Mouse (Mus musculus) liver, embryonic 11.5 days (tissue): ENCODE data around the gene Nfatc2. TPM values are rescaled to one million over a fixed set of nuclear protein-coding genes. Genes with fewer than 3 reads are reported as not detected.
A peak's percentile ranks its signal among the peaks of the same experiment; 100 is the strongest.

Source experiments
- ATAC-seq: fragments of 200-750 bp; cut with Nextera tagmentation; replicated peaks from 2 replicates; pipeline ENCODE4 v1.8.0; 2017; ENCODE audit warnings: moderate number of reproducible peaks, mild to moderate bottlenecking, moderate TSS enrichment, moderate library complexity; ENCODE audit not compliant: low FRiP score
- DNase-seq: peaks from one replicate; pipeline ENCODE4 v3.0.0-alpha.2; 2017; ENCODE audit warnings: low spot score
- H3K27ac ChIP-seq: fragments of 300-500 bp; sonication (generic); 2 replicates; pipeline ENCODE4 v1.5.1; 2014; ENCODE audit warnings: mild to moderate bottlenecking, low read depth, low read length, control low read depth
- H3K27me3 ChIP-seq: fragments of 300-500 bp; sonication (generic); replicated peaks from 2 replicates; pipeline ENCODE4 v1.6.1; 2014; ENCODE audit warnings: low read length, mixed read lengths; ENCODE audit not compliant: control insufficient read depth, insufficient read depth
- H3K36me3 ChIP-seq: fragments of 300-500 bp; sonication (generic); 2 replicates; pipeline ENCODE4 v1.6.1; 2014; ENCODE audit warnings: mild to moderate bottlenecking, low read length, moderate library complexity, mixed read lengths; ENCODE audit not compliant: control insufficient read depth, insufficient read depth
- H3K4me1 ChIP-seq: fragments of 300-500 bp; sonication (generic); replicated peaks from 2 replicates; pipeline ENCODE4 v1.6.1; 2014; ENCODE audit warnings: low read length, mixed read lengths; ENCODE audit not compliant: control insufficient read depth, insufficient read depth
- H3K4me2 ChIP-seq: fragments of 300-500 bp; sonication (generic); 2 replicates; pipeline ENCODE4 v1.6.1; 2014; ENCODE audit warnings: mild to moderate bottlenecking, control low read depth, moderate library complexity
- H3K4me3 ChIP-seq: fragments of 300-500 bp; sonication (generic); 2 replicates; pipeline ENCODE4 v1.5.1; 2014; ENCODE audit warnings: low read depth, low read length, control low read depth
- H3K9ac ChIP-seq: fragments of 300-500 bp; sonication (generic); 2 replicates; pipeline ENCODE4 v1.6.1; 2014; ENCODE audit warnings: low read depth, low read length, control low read depth
- H3K9me3 ChIP-seq: fragments of 300-500 bp; sonication (generic); 2 replicates; pipeline ENCODE4 v1.6.1; 2016; ENCODE audit warnings: low read length, inconsistent platforms, mixed read lengths; ENCODE audit not compliant: control insufficient read depth
- WGBS: fragments of 180-500 bp; shearing (Covaris S2); extraction: QIAGEN DNeasy Blood & Tissue Kit; methylation state at CpG from one replicate; pipeline ENCODE4 v1.1.7; 2014; 5-methylcytosine and 5-hydroxymethylcytosine counted together
- polyA plus RNA-seq: library from polyadenylated mRNA; unstranded; fragments of >200 nt; fragmentation: Nextera tagmentation; extraction: Ambion mirVana; gene quantifications from 2 replicates; pipeline ENCODE4 v1.2.1, GENCODE M21; 2014

Nfatc2 gene
- polyA plus RNA-seq, 1 experiment from 2014 or later = 0.77 TPM

- no peaks in the 10 kb centered on the region for H3K36me3 ChIP-seq
- no peak overlapping the region for H3K4me3 ChIP-seq
- WGBS = 69% methylated on average over 11 of the region's 11 CpGs
- no peak overlapping the region for H3K9ac ChIP-seq
- no peak for ATAC-seq
- no peaks in the 10 kb centered on the region for H3K9me3 ChIP-seq
- no peak for DNase-seq
- H3K4me2 ChIP-seq = no peak overlapping the region
- no peak overlapping the region for H3K27ac ChIP-seq
- no peaks in the 10 kb centered on the region for H3K27me3 ChIP-seq
- H3K4me1 ChIP-seq = no peaks in the 10 kb centered on the region
Observed at GRCm38 (mm10) chr2:168488158-168488925, 113.1 kb downstream of the Nfatc2 start.

GRCm38 (mm10) chr2:168481121-168481520 is 120.3 kb downstream of the Nfatc2 start:
- WGBS = 87% methylated on average over 14 of the region's 14 CpGs
- Histone ChIP-seq H3K4me1 (no peaks in the 10 kb centered on the region), H3K27ac (no peak overlapping the region), H3K9me3 (no peaks in the 10 kb centered on the region), H3K9ac (no peak overlapping the region), H3K36me3 (no peaks in the 10 kb centered on the region), H3K4me3 (no peak overlapping the region), H3K4me2 (no peak overlapping the region), H3K27me3 (0 out of 2 replicates have a peak, but pooled peaks cover 2% of the 10 kb centered on the region)
- no peak for ATAC-seq
- DNase-seq = no peak

GRCm38 (mm10) chr2:168480692-168481091 is 120.8 kb downstream of the Nfatc2 start:
- no peak overlapping the region for H3K9ac ChIP-seq
- H3K27ac ChIP-seq = no peak overlapping the region
- no peak overlapping the region for H3K4me3 ChIP-seq
- DNase-seq (no peak), ATAC-seq (no peak)
- WGBS = 79% methylated on average over 6 of the region's 6 CpGs
- H3K9me3 ChIP-seq = no peaks in the 10 kb centered on the region
- no peaks in the 10 kb centered on the region for H3K4me1 ChIP-seq
- H3K4me2 ChIP-seq = no peak overlapping the region
- no peaks in the 10 kb centered on the region for H3K36me3 ChIP-seq
- H3K27me3 ChIP-seq = 0 out of 2 replicates have a peak, but pooled peaks cover 2% of the 10 kb centered on the region

GRCm38 (mm10) chr2:168479930-168480329 is 121.5 kb downstream of the Nfatc2 start:
- Histone ChIP-seq H3K9ac (no peak overlapping the region), H3K4me3 (no peak overlapping the region), H3K9me3 (no peaks in the 10 kb centered on the region), H3K36me3 (no peaks in the 10 kb centered on the region), H3K27ac (no peak overlapping the region), H3K27me3 (peaks cover 2% of the 10 kb centered on the region; the same call in 1 of the 2 replicates), H3K4me1 (no peaks in the 10 kb centered on the region), H3K4me2 (no peak overlapping the region)
- 89% methylated on average over 15 of the region's 15 CpGs for WGBS
- ATAC-seq (no peak), DNase-seq (no peak)

- 41% methylated on average over 7 of the region's 7 CpGs for WGBS
- Histone ChIP-seq H3K27me3 (peaks cover 8% of the 10 kb centered on the region), H3K4me3 (no peak overlapping the region), H3K36me3 (no peaks in the 10 kb centered on the region), H3K9me3 (no peaks in the 10 kb centered on the region), H3K9ac (no peak overlapping the region), H3K27ac (no peak overlapping the region), H3K4me1 (no peaks in the 10 kb centered on the region; the same call in 1 of the 2 replicates), H3K4me2 (no peak overlapping the region)
- no peak for ATAC-seq
- DNase-seq = no peak
Observed at GRCm38 (mm10) chr2:168478431-168478830, 123.0 kb downstream of the Nfatc2 start.

GRCm38 (mm10) chr2:168473496-168473895 is 128.0 kb downstream of the Nfatc2 start:
- Histone ChIP-seq H3K9me3 (no peaks in the 10 kb centered on the region), H3K9ac (no peak overlapping the region), H3K4me1 (no peaks in the 10 kb centered on the region; the same call in none of the 2 replicates), H3K4me2 (peak overlapping the region; percentile 68), H3K36me3 (no peaks in the 10 kb centered on the region), H3K4me3 (no peak overlapping the region), H3K27ac (no peak overlapping the region), H3K27me3 (peaks cover 11% of the 10 kb centered on the region)
- DNase-seq (no peak), ATAC-seq (no peak)
- 57% methylated on average over 9 of the region's 9 CpGs for WGBS

- H3K9ac ChIP-seq = no peak overlapping the region
- H3K4me1 ChIP-seq = no peaks in the 10 kb centered on the region; the same call in none of the 2 replicates
- H3K4me2 ChIP-seq = peak overlapping the region; percentile 68
- WGBS = 11% methylated on average over 16 of the region's 16 CpGs
- H3K4me3 ChIP-seq = peak overlapping the region; percentile 43
- H3K36me3 ChIP-seq = no peaks in the 10 kb centered on the region
- DNase-seq (peak; percentile 51), ATAC-seq (no peak; the same call in 1 of the 2 replicates)
- peaks cover 11% of the 10 kb centered on the region for H3K27me3 ChIP-seq
- H3K27ac ChIP-seq = no peak overlapping the region
- H3K9me3 ChIP-seq = no peaks in the 10 kb centered on the region
Observed at GRCm38 (mm10) chr2:168472899-168473298, 128.6 kb downstream of the Nfatc2 start.

GRCm38 (mm10) chr2:168469032-168469431 is 132.4 kb downstream of the Nfatc2 start:
- H3K9ac ChIP-seq = no peak overlapping the region
- H3K4me1 ChIP-seq = no peaks in the 10 kb centered on the region; the same call in none of the 2 replicates
- peaks cover 3% of the 10 kb centered on the region for H3K27me3 ChIP-seq
- no peaks in the 10 kb centered on the region for H3K9me3 ChIP-seq
- no peak overlapping the region for H3K4me2 ChIP-seq
- H3K36me3 ChIP-seq = no peaks in the 10 kb centered on the region
- ATAC-seq (0 out of 2 replicates have a peak, but pooled peaks have one; percentile 20), DNase-seq (peak; percentile 65)
- no peak overlapping the region for H3K27ac ChIP-seq
- no peak overlapping the region for H3K4me3 ChIP-seq
- 15% methylated on average over 4 of the region's 4 CpGs for WGBS

GRCm38 (mm10) chr2:168467166-168467565 is 134.3 kb downstream of the Nfatc2 start:
- H3K27me3 ChIP-seq = peaks cover 3% of the 10 kb centered on the region
- no peak overlapping the region for H3K4me2 ChIP-seq
- DNase-seq = no peak
- H3K4me3 ChIP-seq = no peak overlapping the region
- no peak overlapping the region for H3K9ac ChIP-seq
- no peaks in the 10 kb centered on the region for H3K36me3 ChIP-seq
- 71% methylated on average over 5 of the region's 5 CpGs for WGBS
- H3K4me1 ChIP-seq = no peaks in the 10 kb centered on the region
- ATAC-seq = no peak
- H3K9me3 ChIP-seq = no peaks in the 10 kb centered on the region
- no peak overlapping the region for H3K27ac ChIP-seq
